Mouse (Mus musculus) adrenal gland, adult (tissue): ENCODE measurements around the gene Gm10197.

Experiments used
- DNase-seq, 2 experiments: peaks; one replicate each; pipeline ENCODE4 v3.0.0; 2022 to 2023; ENCODE audit warnings: low spot score in 1 of 2; ENCODE audit not compliant: inconsistent age in 2 of 2

Gm10197 gene

GRCm38 (mm10) chr19:53394552-53394951 lies 23.0 kb upstream of the Gm10197 start:
- DNase-seq = peak; percentile 39 to 79

- DNase-seq = no peak
Measured at GRCm38 (mm10) chr19:53393646-53394045, 22.1 kb upstream of the Gm10197 start.

GRCm38 (mm10) chr19:53392781-53393343 lies 21.3 kb upstream of the Gm10197 start:
- peak in 1 of 2 experiments; percentile 8 for DNase-seq

- DNase-seq = peak in 1 of 2 experiments; percentile 11
Measured at GRCm38 (mm10) chr19:53391787-53392186, 20.2 kb upstream of the Gm10197 start.

GRCm38 (mm10) chr19:53391386-53391785 lies 19.8 kb upstream of the Gm10197 start:
- DNase-seq = peak; percentile 16 to 60

- peak; percentile 99 to 100 for DNase-seq
Measured at GRCm38 (mm10) chr19:53390495-53391007, 19.0 kb upstream of the Gm10197 start, which contains the start of gene Smndc1. Gene Smndc1, minus strand, starts transcription at chr19:53390578.

- no peak for DNase-seq
Measured at GRCm38 (mm10) chr19:53389851-53390431, 18.4 kb upstream of the Gm10197 start.

- no peak for DNase-seq
Measured at GRCm38 (mm10) chr19:53389417-53389816, 17.9 kb upstream of the Gm10197 start.

- peak in 1 of 2 experiments; percentile 3 for DNase-seq
Measured at GRCm38 (mm10) chr19:53383336-53383735, 11.8 kb upstream of the Gm10197 start.

- peak in 1 of 2 experiments; percentile 1 for DNase-seq
Measured at GRCm38 (mm10) chr19:53378421-53378820, 6.9 kb upstream of the Gm10197 start.

GRCm38 (mm10) chr19:53377652-53378051 lies 6.1 kb upstream of the Gm10197 start:
- no peak for DNase-seq

- no peak for DNase-seq
Measured at GRCm38 (mm10) chr19:53375816-53376215, 4.2 kb upstream of the Gm10197 start.

GRCm38 (mm10) chr19:53375299-53375698 lies 3.7 kb upstream of the Gm10197 start:
- DNase-seq = no peak

GRCm38 (mm10) chr19:53373570-53373969 lies 2.0 kb upstream of the Gm10197 start:
- DNase-seq = no peak

GRCm38 (mm10) chr19:53370233-53370632 lies 1.3 kb downstream of the Gm10197 start:
- DNase-seq = peak in 1 of 2 experiments; percentile 38

GRCm38 (mm10) chr19:53369469-53370043 lies 2.0 kb downstream of the Gm10197 start:
- DNase-seq = peak; percentile 80 to 95

- DNase-seq = no peak
Measured at GRCm38 (mm10) chr19:53366881-53367280, 4.7 kb downstream of the Gm10197 start.

- no peak for DNase-seq
Measured at GRCm38 (mm10) chr19:53366057-53366775, 5.3 kb downstream of the Gm10197 start.

- peak; percentile 61 to 89 for DNase-seq
Measured at GRCm38 (mm10) chr19:53364963-53365362, 6.6 kb downstream of the Gm10197 start.

GRCm38 (mm10) chr19:53364551-53364950 lies 7.0 kb downstream of the Gm10197 start:
- peak in 1 of 2 experiments; percentile 48 for DNase-seq

GRCm38 (mm10) chr19:53362967-53363366 lies 8.6 kb downstream of the Gm10197 start:
- DNase-seq = peak in 1 of 2 experiments; percentile 53
